Mouse (Mus musculus) neural tube, embryonic 14.5 days (tissue): ENCODE data around the gene Ppox. TPM values are rescaled to one million over a fixed set of nuclear protein-coding genes. Genes with fewer than 3 reads are reported as not detected.
"Not testable (repeated sequence)": the region's sequence is repeated elsewhere in the genome, so short reads cannot be mapped to it uniquely, and the experiment has no call there.

ENCODE experiments used
- ATAC-seq: fragments of 200-750 bp; cut with Nextera tagmentation; 2 replicates; pipeline ENCODE4 v1.8.0; 2017; ENCODE audit warnings: low read depth, mild to moderate bottlenecking, moderate TSS enrichment, moderate library complexity
- H3K27ac ChIP-seq: fragments of 300-500 bp; sonication (generic); 2 replicates; pipeline ENCODE4 v1.5.1; 2014; ENCODE audit warnings: low read depth, mild to moderate bottlenecking, control low read depth, low read length, moderate library complexity, mixed read lengths
- H3K27me3 ChIP-seq: fragments of 300-500 bp; sonication (generic); 2 replicates; pipeline ENCODE4 v1.6.1; 2014; ENCODE audit warnings: low read length; ENCODE audit not compliant: control insufficient read depth, insufficient read depth
- H3K36me3 ChIP-seq: fragments of 300-500 bp; sonication (generic); 2 replicates; pipeline ENCODE4 v1.6.1; 2014; ENCODE audit warnings: low read length, mixed read lengths; ENCODE audit not compliant: control insufficient read depth, insufficient read depth
- H3K4me1 ChIP-seq: fragments of 300-500 bp; sonication (generic); 2 replicates; pipeline ENCODE4 v1.6.1; 2014; ENCODE audit warnings: low read length; ENCODE audit not compliant: control insufficient read depth, insufficient read depth
- H3K4me2 ChIP-seq: fragments of 300-500 bp; sonication (generic); 2 replicates; pipeline ENCODE4 v1.6.1; 2014; ENCODE audit warnings: mild to moderate bottlenecking, low read depth, low read length, control low read depth
- H3K4me3 ChIP-seq: fragments of 300-500 bp; sonication (generic); 2 replicates; pipeline ENCODE4 v1.5.1; 2014; ENCODE audit warnings: low read depth, low read length, control low read depth, mixed read lengths
- H3K9ac ChIP-seq: fragments of 300-500 bp; sonication (generic); replicated peaks from 2 replicates; pipeline ENCODE4 v1.6.1; 2014; ENCODE audit warnings: low read depth, mild to moderate bottlenecking, control low read depth, low read length, mixed read lengths
- H3K9me3 ChIP-seq: fragments of 300-500 bp; sonication (generic); 2 replicates; pipeline ENCODE4 v1.6.1; 2016; ENCODE audit warnings: low read length; ENCODE audit not compliant: control insufficient read depth
- WGBS: fragments of 180-500 bp; shearing (Covaris S2); extraction: QIAGEN DNeasy Blood & Tissue Kit; methylation state at CpG from one replicate; pipeline ENCODE4 v1.1.7; 2014; 5-methylcytosine and 5-hydroxymethylcytosine counted together
- polyA plus RNA-seq: library from polyadenylated mRNA; unstranded; fragments of >200 nt; fragmentation: Nextera tagmentation; extraction: Ambion mirVana; gene quantifications from 2 replicates; pipeline ENCODE4 v1.2.1, GENCODE M21; 2014

The Ppox gene
- polyA plus RNA-seq, 1 experiment from 2014 or later = 51.2 TPM

GRCm38 (mm10) chr1:171321415-171321814, 40.4 kb upstream of the Ppox start:
- Histone ChIP-seq H3K4me2 (no peak overlapping the region), H3K4me1 (no peaks in the 10 kb centered on the region), H3K27ac (no peak overlapping the region), H3K9me3 (no peaks in the 10 kb centered on the region), H3K9ac (no peak overlapping the region), H3K27me3 (no peaks in the 10 kb centered on the region), H3K4me3 (no peak overlapping the region), H3K36me3 (no peaks in the 10 kb centered on the region)
- ATAC-seq = no peak

- Histone ChIP-seq H3K27me3 (no peaks in the 10 kb centered on the region), H3K4me2 (no peak overlapping the region), H3K27ac (no peak overlapping the region), H3K36me3 (no peaks in the 10 kb centered on the region), H3K4me1 (no peaks in the 10 kb centered on the region), H3K9ac (no peak overlapping the region), H3K4me3 (no peak overlapping the region), H3K9me3 (no peaks in the 10 kb centered on the region)
- 19% methylated on average over 5 of the region's 5 CpGs for WGBS
- no peak for ATAC-seq
Measured at GRCm38 (mm10) chr1:171320151-171320550, 39.2 kb upstream of the Ppox start.

- WGBS = 9% methylated on average over 7 of the region's 7 CpGs
- Histone ChIP-seq H3K9me3 (no peaks in the 10 kb centered on the region), H3K36me3 (no peaks in the 10 kb centered on the region), H3K9ac (no peak overlapping the region), H3K4me2 (no peak overlapping the region), H3K27me3 (no peaks in the 10 kb centered on the region), H3K4me1 (no peaks in the 10 kb centered on the region), H3K4me3 (no peak overlapping the region), H3K27ac (no peak overlapping the region)
- ATAC-seq = no peak
Measured at GRCm38 (mm10) chr1:171319748-171320147, 38.8 kb upstream of the Ppox start.

- no peak overlapping the region for H3K9ac ChIP-seq
- no peak for ATAC-seq
- H3K27me3 ChIP-seq = no peaks in the 10 kb centered on the region
- no peaks in the 10 kb centered on the region for H3K4me1 ChIP-seq
- no peaks in the 10 kb centered on the region for H3K9me3 ChIP-seq
- H3K36me3 ChIP-seq = no peaks in the 10 kb centered on the region
- WGBS = 71% methylated on average over 2 of the region's 2 CpGs
- H3K4me2 ChIP-seq = no peak overlapping the region
- H3K4me3 ChIP-seq = no peak overlapping the region
- no peak overlapping the region for H3K27ac ChIP-seq
Measured at GRCm38 (mm10) chr1:171309321-171309720, 28.3 kb upstream of the Ppox start.

GRCm38 (mm10) chr1:171306157-171306556, 25.2 kb upstream of the Ppox start:
- not testable (repeated sequence) for H3K36me3 ChIP-seq, H3K27me3 ChIP-seq, H3K4me3 ChIP-seq, H3K9me3 ChIP-seq, H3K4me1 ChIP-seq, ATAC-seq, H3K4me2 ChIP-seq, H3K27ac ChIP-seq, H3K9ac ChIP-seq
- WGBS = 70% methylated on average over 5 of the region's 5 CpGs

GRCm38 (mm10) chr1:171298226-171298625, 17.2 kb upstream of the Ppox start:
- no peaks in the 10 kb centered on the region for H3K36me3 ChIP-seq
- WGBS = 75% methylated on average over 3 of the region's 3 CpGs

GRCm38 (mm10) chr1:171295063-171295402, 14.0 kb upstream of the Ppox start:
- Histone ChIP-seq H3K9me3 (no peaks in the 10 kb centered on the region), H3K9ac (peak overlapping the region; percentile 89), H3K36me3 (no peaks in the 10 kb centered on the region), H3K4me1 (peaks cover 8% of the 10 kb centered on the region), H3K4me3 (peak overlapping the region; percentile 72), H3K27me3 (no peaks in the 10 kb centered on the region; the same call in 1 of the 2 replicates), H3K4me2 (peak overlapping the region; percentile 65), H3K27ac (peak overlapping the region; percentile 95)
- peak; percentile 58; the same call in 1 of the 2 replicates for ATAC-seq
- 20% methylated on average over 3 of the region's 3 CpGs for WGBS

More at GRCm38 (mm10) chr1:171298226-171298625, 17.2 kb upstream of the Ppox start:
- Histone ChIP-seq H3K9ac (no peak overlapping the region), H3K4me2 (no peak overlapping the region), H3K27me3 (no peaks in the 10 kb centered on the region; the same call in 1 of the 2 replicates), H3K4me1 (peaks cover 7% of the 10 kb centered on the region), H3K9me3 (no peaks in the 10 kb centered on the region), H3K4me3 (no peak overlapping the region), H3K27ac (no peak overlapping the region)
- no peak for ATAC-seq

- no peaks in the 10 kb centered on the region; the same call in 1 of the 2 replicates for H3K36me3 ChIP-seq
- no peaks in the 10 kb centered on the region for H3K9me3 ChIP-seq
- peaks cover 8% of the 10 kb centered on the region for H3K4me1 ChIP-seq
- ATAC-seq = peak; percentile 84
- H3K9ac ChIP-seq = peak within 1 kb of the TSS; percentile 89
- H3K27ac ChIP-seq = peak within 1 kb of the TSS; percentile 95
- H3K4me2 ChIP-seq = peak within 1 kb of the TSS; percentile 65
- WGBS = under 1% methylated on average over 42 of the region's 42 CpGs
- H3K4me3 ChIP-seq = peak within 1 kb of the TSS; percentile 72
- no peaks in the 10 kb centered on the region; the same call in 1 of the 2 replicates for H3K27me3 ChIP-seq
Measured at GRCm38 (mm10) chr1:171294298-171295062, 13.5 kb upstream of the Ppox start, which contains the start of gene Ufc1. Gene Ufc1 (minus strand): TSS chr1:171295024.

GRCm38 (mm10) chr1:171293906-171294297, 12.9 kb upstream of the Ppox start:
- peaks cover 8% of the 10 kb centered on the region for H3K4me1 ChIP-seq

More at GRCm38 (mm10) chr1:171293906-171294297, 12.9 kb upstream of the Ppox start:
- Histone ChIP-seq H3K27ac (peak overlapping the region; percentile 95), H3K27me3 (no peaks in the 10 kb centered on the region; the same call in 1 of the 2 replicates), H3K9ac (peak overlapping the region; percentile 89), H3K4me2 (peak overlapping the region; percentile 65), H3K4me3 (peak overlapping the region; percentile 72), H3K36me3 (no peaks in the 10 kb centered on the region; the same call in 1 of the 2 replicates), H3K9me3 (no peaks in the 10 kb centered on the region)
- WGBS = 34% methylated on average over 5 of the region's 5 CpGs
- ATAC-seq = no peak
